Mouse (Mus musculus): ENCODE data around the gene Sprr3.

DNA sequence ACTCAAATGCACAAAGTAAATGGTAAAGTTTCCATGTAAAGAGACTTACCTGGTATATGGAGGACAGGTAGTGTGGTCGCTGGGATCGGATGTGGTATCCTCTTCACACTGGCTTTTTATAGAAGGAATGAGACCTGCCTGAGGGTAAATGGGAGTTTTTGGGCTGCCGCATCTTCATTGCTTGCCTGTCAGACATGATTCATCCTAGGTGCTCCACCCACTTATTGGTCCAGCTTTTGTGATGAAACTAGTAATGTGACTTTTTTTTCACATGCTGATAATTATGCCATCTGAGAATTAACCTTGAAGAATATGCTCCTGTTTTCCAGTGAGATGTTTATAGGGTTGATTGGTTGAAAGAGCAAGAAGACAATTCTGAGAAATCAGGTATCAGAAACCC lies 19.8 kb downstream of the Sprr3 start, which contains the start of gene Sprr1b:
- TF ChIP-seq POLR2A (IDR thresholded peaks at IDR 0.05; ENCODE audit: low read depth, low read length) (no peak), CTCF (IDR thresholded peaks at IDR 0.05; ENCODE audit: extremely low read depth, insufficient read length, insufficient replicate concordance, low read depth, low read length) (no peak)
